Mouse (Mus musculus) heart, postnatal 0 days (tissue): ENCODE measurements at regions not wholly inside any gene's neighbourhood (a gene's known extent, or its start where the extent isn't known, plus 50 kb on each side); places are given as distances from the start of the nearest gene placed in this dataset.

Experiments
- ATAC-seq: fragments of 200-750 bp; cut with Nextera tagmentation; 2 replicates; pipeline ENCODE4 v1.8.0; 2017; ENCODE audit warnings: low read depth, moderate number of reproducible peaks, moderate library complexity; ENCODE audit not compliant: insufficient read depth
- DNase-seq: peaks from one replicate; pipeline ENCODE4 v3.0.0-alpha.2; 2016; ENCODE audit warnings: low spot score
- H3K27ac ChIP-seq: fragments of 300-500 bp; sonication (generic); 2 replicates; pipeline ENCODE4 v1.5.1; 2014; ENCODE audit warnings: low read depth, mild to moderate bottlenecking
- H3K27me3 ChIP-seq: fragments of 300-500 bp; sonication (generic); 2 replicates; pipeline ENCODE4 v1.6.1; 2014; ENCODE audit warnings: low read length, mixed read lengths; ENCODE audit not compliant: control insufficient read depth, insufficient read depth
- H3K36me3 ChIP-seq: fragments of 300-500 bp; sonication (generic); replicated peaks from 2 replicates; pipeline ENCODE4 v1.6.1; 2014; ENCODE audit warnings: low read length, mixed read lengths; ENCODE audit not compliant: control insufficient read depth, insufficient read depth
- H3K4me1 ChIP-seq: fragments of 300-500 bp; sonication (generic); 2 replicates; pipeline ENCODE4 v1.6.1; 2014; ENCODE audit warnings: antibody characterized with exemption; ENCODE audit not compliant: control insufficient read depth, insufficient read depth
- H3K4me2 ChIP-seq: fragments of 300-500 bp; sonication (generic); 2 replicates; pipeline ENCODE4 v1.6.1; 2014; ENCODE audit warnings: low read depth, mild to moderate bottlenecking, low read length, moderate library complexity
- H3K4me3 ChIP-seq: fragments of 300-500 bp; sonication (generic); 2 replicates; pipeline ENCODE4 v1.5.1; 2014; ENCODE audit warnings: low read depth, low read length
- H3K9ac ChIP-seq: fragments of 300-500 bp; sonication (generic); replicated peaks from 2 replicates; pipeline ENCODE4 v1.6.1; 2014; ENCODE audit warnings: low read depth, low read length, mixed read lengths
- H3K9me3 ChIP-seq: fragments of 300-500 bp; sonication (generic); replicated peaks from 2 replicates; pipeline ENCODE4 v1.6.1; 2016; ENCODE audit warnings: low read length; ENCODE audit not compliant: control insufficient read depth
- CTCF ChIP-seq: IDR thresholded peaks from 2 replicates; pipeline ENCODE4 v1.5.1; 2016; ENCODE audit warnings: antibody characterized with exemption, control low read depth, low read depth
- EP300 ChIP-seq: IDR thresholded peaks from 2 replicates; pipeline ENCODE4 v1.6.1; 2016; ENCODE audit warnings: antibody characterized with exemption, low read depth
- WGBS: fragments of 180-500 bp; shearing (Covaris S2); extraction: QIAGEN DNeasy Blood & Tissue Kit; methylation state at CpG from one replicate; pipeline ENCODE4 v1.1.7; 2014; 5-methylcytosine and 5-hydroxymethylcytosine counted together

DNA sequence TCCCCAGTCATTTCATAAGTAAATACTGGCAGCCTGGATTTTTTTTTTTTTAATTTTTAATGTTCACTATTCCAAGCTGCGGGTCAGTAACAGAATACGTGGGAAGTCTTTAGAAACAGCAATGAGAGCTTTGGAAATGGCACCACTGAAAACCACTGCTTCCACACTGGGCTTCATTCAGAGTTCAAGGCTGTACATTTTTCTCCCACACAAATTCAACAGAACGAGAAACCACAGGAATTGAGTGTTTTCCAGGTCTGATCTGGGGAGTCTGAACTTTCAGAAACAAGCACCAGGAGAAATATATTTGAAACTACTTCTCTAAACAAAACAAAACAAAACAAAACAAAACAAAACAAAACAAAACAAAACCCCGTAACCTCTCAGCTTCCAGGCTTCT lies 289.1 kb upstream of the Zfp703 start:
- Histone ChIP-seq H3K9ac (no peak overlapping the region), H3K4me1 (no peaks in the 10 kb centered on the region; the same call in 1 of the 2 replicates), H3K27ac (no peak overlapping the region), H3K4me3 (no peak overlapping the region), H3K36me3 (no peaks in the 10 kb centered on the region), H3K4me2 (no peak overlapping the region), H3K9me3 (no peaks in the 10 kb centered on the region), H3K27me3 (no peaks in the 10 kb centered on the region)
- no peak for ATAC-seq
- 69% methylated on average over 4 of the region's 4 CpGs for WGBS
- TF ChIP-seq CTCF (no peak), EP300 (no peak)
- no peak for DNase-seq

DNA sequence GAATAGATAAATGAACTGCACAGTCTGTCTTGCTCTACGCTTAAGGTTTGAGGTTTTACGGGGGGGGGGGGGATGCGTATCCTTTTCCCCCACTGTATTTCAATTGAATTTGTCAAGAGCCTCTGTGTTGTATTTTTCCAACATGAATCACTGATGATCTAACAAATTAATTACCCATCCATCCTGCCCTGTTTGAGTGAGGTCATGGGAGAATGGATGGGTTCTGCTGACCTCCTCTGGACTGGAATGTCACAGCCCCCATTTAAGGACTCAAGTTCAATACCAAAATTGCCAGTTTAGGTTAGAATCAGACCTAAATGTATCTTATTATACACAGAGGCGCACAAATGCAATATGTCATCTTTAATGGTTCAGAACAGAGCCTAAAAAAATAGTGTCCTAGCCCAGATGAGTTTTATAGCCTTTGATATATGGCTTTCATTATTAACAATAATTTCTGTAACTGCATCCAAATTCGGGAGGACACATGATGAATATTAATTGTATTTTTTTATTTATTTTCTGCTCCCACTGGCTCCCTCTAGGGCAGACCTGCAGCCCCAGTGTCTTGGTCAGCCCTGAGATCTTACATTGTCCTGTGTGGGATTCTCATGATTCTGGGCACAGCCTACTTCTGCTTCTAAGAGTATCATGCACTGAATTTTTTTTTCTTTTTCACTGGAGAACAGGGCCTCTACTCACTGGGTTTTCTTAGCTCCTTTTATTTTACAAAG lies 288.2 kb upstream of the Zfp703 start:
- no peak for DNase-seq
- TF ChIP-seq EP300 (no peak), CTCF (no peak)
- 83% methylated on average over 5 of the region's 5 CpGs for WGBS

DNA sequence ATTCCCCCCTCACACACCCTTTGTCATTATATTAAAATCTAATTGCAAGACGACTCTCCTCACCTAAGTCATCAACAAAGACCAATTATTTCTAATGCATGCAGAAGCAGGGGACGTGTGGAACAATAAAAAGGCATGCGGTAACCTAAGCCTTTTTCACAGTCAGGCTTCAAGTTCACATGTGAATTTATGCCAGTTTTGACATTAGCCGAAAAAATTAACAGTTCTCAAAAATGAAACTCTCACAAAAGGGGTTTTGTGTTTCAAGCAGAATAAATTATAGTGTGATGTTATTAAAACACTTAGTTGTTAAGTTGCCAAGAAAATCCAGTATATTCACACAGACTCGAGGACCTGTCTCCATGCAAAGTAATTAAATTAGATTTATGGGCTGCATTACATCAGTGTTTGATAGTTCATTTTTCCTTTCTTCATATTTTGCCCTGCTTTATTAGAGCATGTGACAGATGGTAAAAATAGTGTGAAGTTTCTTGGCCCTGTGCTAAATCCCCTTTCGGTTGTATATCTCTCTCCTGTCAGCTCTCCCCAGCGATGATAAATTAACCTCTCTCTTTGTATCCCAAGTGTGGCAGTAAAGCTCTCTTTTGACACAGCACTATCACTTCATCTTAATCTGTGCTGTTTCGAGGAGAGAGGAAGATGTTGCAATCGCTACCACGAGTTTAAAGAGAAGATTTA lies 287.5 kb upstream of the Zfp703 start:
- Histone ChIP-seq H3K9me3 (no peaks in the 10 kb centered on the region), H3K4me2 (no peak overlapping the region), H3K9ac (no peak overlapping the region), H3K4me3 (no peak overlapping the region), H3K27ac (no peak overlapping the region), H3K27me3 (no peaks in the 10 kb centered on the region), H3K36me3 (no peaks in the 10 kb centered on the region), H3K4me1 (no peaks in the 10 kb centered on the region; the same call in 1 of the 2 replicates)
- TF ChIP-seq CTCF (no peak), EP300 (no peak)
- WGBS: 48% methylated on average over 10 of the region's 10 CpGs
- DNase-seq: no peak
- no peak for ATAC-seq

More for the DNA sequence above, 288.2 kb upstream of the Zfp703 start:
- Histone ChIP-seq H3K9me3 (no peaks in the 10 kb centered on the region), H3K4me1 (no peaks in the 10 kb centered on the region; the same call in 1 of the 2 replicates), H3K36me3 (no peaks in the 10 kb centered on the region), H3K4me2 (no peak overlapping the region), H3K9ac (no peak overlapping the region), H3K27ac (no peak overlapping the region), H3K4me3 (no peak overlapping the region), H3K27me3 (no peaks in the 10 kb centered on the region)
- ATAC-seq: no peak

DNA sequence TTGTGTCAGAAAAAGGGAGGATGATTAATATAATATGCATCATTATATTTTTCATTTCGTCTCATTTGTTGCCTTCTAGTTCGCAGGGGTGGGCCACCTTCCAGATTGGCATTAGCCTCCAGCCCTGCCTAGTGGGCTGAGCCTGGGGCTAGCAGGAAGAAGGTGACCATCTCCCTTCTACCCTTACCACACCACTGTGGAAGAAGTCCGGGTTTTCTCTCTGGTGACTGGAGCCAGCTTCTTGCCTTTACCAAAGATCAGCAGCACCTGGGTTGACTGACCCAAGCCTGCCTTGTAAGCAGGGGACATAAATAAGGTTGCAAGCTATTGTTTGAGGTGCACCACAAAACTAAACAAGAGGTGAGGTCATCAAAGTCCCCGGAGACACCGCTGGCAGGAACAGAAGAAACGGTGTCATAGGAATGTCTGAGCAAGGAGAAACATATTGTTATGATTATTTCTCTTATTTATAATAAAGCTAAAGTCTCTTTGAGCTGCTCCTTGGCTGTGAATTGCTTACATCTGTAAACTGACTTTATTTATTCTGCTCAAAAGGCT lies 286.9 kb upstream of the Zfp703 start:
- Histone ChIP-seq H3K9me3 (no peaks in the 10 kb centered on the region), H3K4me3 (no peak overlapping the region), H3K27me3 (no peaks in the 10 kb centered on the region), H3K27ac (no peak overlapping the region), H3K36me3 (no peaks in the 10 kb centered on the region), H3K4me2 (no peak overlapping the region), H3K4me1 (no peaks in the 10 kb centered on the region; the same call in 1 of the 2 replicates), H3K9ac (no peak overlapping the region)
- 62% methylated on average over 6 of the region's 6 CpGs for WGBS
- no peak for DNase-seq
- ATAC-seq: no peak
- TF ChIP-seq EP300: no peak
- TF ChIP-seq CTCF: no peak

DNA sequence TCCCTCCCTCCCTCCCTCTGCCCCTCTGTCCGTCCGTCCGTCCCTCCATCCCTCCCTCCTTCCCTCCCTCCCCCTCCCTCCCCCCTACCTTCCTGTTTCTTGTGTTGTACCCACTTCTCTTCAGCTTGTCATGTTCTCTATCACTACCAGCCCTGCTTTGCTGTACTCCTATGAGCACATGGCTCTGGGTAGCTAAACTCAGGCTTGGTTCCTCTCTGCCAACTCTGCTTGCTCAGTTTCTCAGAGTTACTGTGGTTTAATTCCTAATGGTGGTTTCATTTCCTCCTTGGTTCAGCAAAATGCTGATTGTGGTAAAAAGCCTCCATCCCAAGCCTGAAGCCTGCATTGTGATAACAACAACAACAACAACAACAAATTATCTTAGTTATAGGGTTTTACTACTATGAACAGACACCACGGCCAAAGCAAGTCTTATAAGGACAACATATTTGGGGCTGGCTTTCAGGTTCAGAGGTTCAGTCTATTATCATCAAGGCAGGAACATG lies 279.5 kb upstream of the Zfp703 start:
- H3K4me2 ChIP-seq: no peak overlapping the region
- H3K4me1 ChIP-seq: no peaks in the 10 kb centered on the region
- H3K36me3 ChIP-seq: no peaks in the 10 kb centered on the region
- no peak for TF ChIP-seq CTCF
- no peak for TF ChIP-seq EP300
- DNase-seq: no peak
- ATAC-seq: no peak
- no peak overlapping the region for H3K9ac ChIP-seq
- no peak overlapping the region for H3K27ac ChIP-seq
- 84% methylated on average over 1 of the region's 4 CpGs for WGBS
- peaks cover 3% of the 10 kb centered on the region; the same call in 1 of the 2 replicates for H3K27me3 ChIP-seq
- no peak overlapping the region for H3K4me3 ChIP-seq
- H3K9me3 ChIP-seq: peaks cover 3% of the 10 kb centered on the region; the same call in 1 of the 2 replicates
